Mouse (Mus musculus) forebrain, postnatal 0 days (tissue): ENCODE data around the gene Gm21992. TPM values are rescaled to one million over a fixed set of nuclear protein-coding genes. Genes with fewer than 3 reads are reported as not detected.
"Not testable (repeated sequence)": the region's sequence is repeated elsewhere in the genome, so short reads cannot be mapped to it uniquely, and the experiment has no call there.

Experiments
- ATAC-seq: fragments of 200-750 bp; cut with Nextera tagmentation; 2 replicates; pipeline ENCODE4 v1.8.0; 2017; ENCODE audit warnings: mild to moderate bottlenecking, moderate library complexity
- DNase-seq: peaks from one replicate; pipeline ENCODE4 v3.0.0-alpha.2; 2015
- H3K27ac ChIP-seq: fragments of 300-500 bp; sonication (generic); 2 replicates; pipeline ENCODE4 v1.5.1; 2014; ENCODE audit warnings: low read depth, mild to moderate bottlenecking, antibody characterized with exemption, low read length, moderate library complexity, mixed read lengths
- H3K27me3 ChIP-seq: fragments of 300-500 bp; sonication (generic); 2 replicates; pipeline ENCODE4 v1.6.1; 2014; ENCODE audit warnings: mild to moderate bottlenecking, low read length, mixed read lengths; ENCODE audit not compliant: insufficient read depth
- H3K36me3 ChIP-seq: fragments of 300-500 bp; sonication (generic); 2 replicates; pipeline ENCODE4 v1.6.1; 2014; ENCODE audit warnings: mild to moderate bottlenecking, moderate library complexity; ENCODE audit not compliant: insufficient read depth
- H3K4me1 ChIP-seq: fragments of 300-500 bp; sonication (generic); 2 replicates; pipeline ENCODE4 v1.6.1; 2014; ENCODE audit warnings: antibody characterized with exemption; ENCODE audit not compliant: insufficient read depth
- H3K4me2 ChIP-seq: fragments of 300-500 bp; sonication (generic); 2 replicates; pipeline ENCODE4 v1.6.1; 2014; ENCODE audit warnings: low read depth, mild to moderate bottlenecking, moderate library complexity
- H3K4me3 ChIP-seq: fragments of 300-500 bp; sonication (generic); 2 replicates; pipeline ENCODE4 v1.5.1; 2014; ENCODE audit warnings: low read depth, low read length, mixed read lengths
- H3K9ac ChIP-seq: fragments of 300-500 bp; sonication (generic); 2 replicates; pipeline ENCODE4 v1.6.1; 2014; ENCODE audit warnings: mild to moderate bottlenecking
- H3K9me3 ChIP-seq: fragments of 300-500 bp; sonication (generic); 2 replicates; pipeline ENCODE4 v1.6.1; 2016; ENCODE audit warnings: low read length
- CTCF ChIP-seq: sonication (generic); IDR thresholded peaks from 2 replicates; pipeline ENCODE4 v1.5.1; 2016; ENCODE audit warnings: antibody characterized with exemption, control low read depth, low read depth
- WGBS: fragments of 180-500 bp; shearing (Covaris S2); extraction: QIAGEN DNeasy Blood & Tissue Kit; methylation state at CpG from one replicate; pipeline ENCODE4 v1.1.7; 2014; 5-methylcytosine and 5-hydroxymethylcytosine counted together
- polyA plus RNA-seq: library from polyadenylated mRNA; unstranded; fragments of >200 nt; fragmentation: Nextera tagmentation; extraction: Ambion mirVana; gene quantifications from 2 replicates; pipeline ENCODE4 v1.2.1, GENCODE M21; 2015
- total RNA-seq: library from RNA; depleted of rRNA; stranded (reverse); fragments of >200 nt; gene quantifications from 2 replicates; pipeline ENCODE4 v1.2.3, GENCODE M21; 2014

Gm21992 gene
- total and polyA plus RNA-seq, 2 experiments from 2014 or later: 15.0 to 20.4 TPM

- H3K4me3 ChIP-seq: no peak overlapping the region
- no peaks in the 10 kb centered on the region for H3K4me1 ChIP-seq
- H3K27me3 ChIP-seq: no peaks in the 10 kb centered on the region
- 74% methylated on average over 2 of the region's 2 CpGs for WGBS
- TF ChIP-seq CTCF: no peak
- no peaks in the 10 kb centered on the region for H3K9me3 ChIP-seq
- no peak overlapping the region for H3K9ac ChIP-seq
- no peak overlapping the region for H3K4me2 ChIP-seq
- ATAC-seq: no peak
- peaks cover 55% of the 10 kb centered on the region for H3K36me3 ChIP-seq
- no peak for DNase-seq
- no peak overlapping the region for H3K27ac ChIP-seq
These were observed 28.5 kb downstream of the Gm21992 start for GRCm38 (mm10) chr19:4782891-4783290.

GRCm38 (mm10) chr19:4772785-4773184, 38.6 kb downstream of the Gm21992 start:
- no peak overlapping the region for H3K4me2 ChIP-seq
- no peak for DNase-seq
- H3K9ac ChIP-seq: no peak overlapping the region; the same call in 1 of the 2 replicates
- no peaks in the 10 kb centered on the region for H3K9me3 ChIP-seq
- H3K27ac ChIP-seq: no peak overlapping the region
- H3K4me1 ChIP-seq: no peaks in the 10 kb centered on the region
- 89% methylated on average over 3 of the region's 3 CpGs for WGBS
- no peak for ATAC-seq
- peaks cover 50% of the 10 kb centered on the region for H3K36me3 ChIP-seq
- H3K4me3 ChIP-seq: no peak overlapping the region
- no peak for TF ChIP-seq CTCF
- no peaks in the 10 kb centered on the region for H3K27me3 ChIP-seq

- ATAC-seq (no peak), DNase-seq (no peak)
- no peak overlapping the region for H3K27ac ChIP-seq
- no peak overlapping the region for H3K9ac ChIP-seq
- no peak overlapping the region for H3K4me3 ChIP-seq
- no peak overlapping the region for H3K4me2 ChIP-seq
- 91% methylated on average over 12 of the region's 12 CpGs for WGBS
- no peaks in the 10 kb centered on the region for H3K4me1 ChIP-seq
- no peaks in the 10 kb centered on the region for H3K27me3 ChIP-seq
- no peaks in the 10 kb centered on the region for H3K9me3 ChIP-seq
- no peak for TF ChIP-seq CTCF
- H3K36me3 ChIP-seq: peaks cover 41% of the 10 kb centered on the region
These were observed 43.8 kb downstream of the Gm21992 start for GRCm38 (mm10) chr19:4767507-4768148.

GRCm38 (mm10) chr19:4762876-4763275, 48.5 kb downstream of the Gm21992 start:
- WGBS: 53% methylated on average over 1 of the region's 1 CpGs
- no peak overlapping the region for H3K4me2 ChIP-seq
- H3K9ac ChIP-seq: no peak overlapping the region
- H3K36me3 ChIP-seq: peaks cover 28% of the 10 kb centered on the region
- no peak for TF ChIP-seq CTCF
- ATAC-seq (no peak), DNase-seq (no peak)
- no peaks in the 10 kb centered on the region for H3K9me3 ChIP-seq
- no peaks in the 10 kb centered on the region for H3K27me3 ChIP-seq
- H3K4me3 ChIP-seq: no peak overlapping the region
- no peak overlapping the region for H3K27ac ChIP-seq
- H3K4me1 ChIP-seq: peaks cover 10% of the 10 kb centered on the region

- 88% methylated on average over 8 of the region's 8 CpGs for WGBS
- not testable (repeated sequence) for H3K9me3 ChIP-seq, ATAC-seq, H3K27me3 ChIP-seq, H3K4me2 ChIP-seq, H3K9ac ChIP-seq, H3K4me3 ChIP-seq, DNase-seq, H3K27ac ChIP-seq
- Histone ChIP-seq H3K36me3 (peaks cover 26% of the 10 kb centered on the region), H3K4me1 (peaks cover 14% of the 10 kb centered on the region)
These were observed 50.9 kb downstream of the Gm21992 start for GRCm38 (mm10) chr19:4760544-4760943.

- whole genome bisulfite sequencing: 1% methylated on average over 9 of the region's 9 CpGs
These were observed 54.5 kb downstream of the Gm21992 start for GRCm38 (mm10) chr19:4756921-4757320.

GRCm38 (mm10) chr19:4756193-4756911, 55.1 kb downstream of the Gm21992 start, which contains the start of gene Rbm4b:
Rbm4b (plus strand) TSS chr19:4756497.
- DNase-seq: peak; percentile 99
- Histone ChIP-seq H3K27me3 (no peaks in the 10 kb centered on the region), H3K9ac (peak within 1 kb of the TSS; percentile 85), H3K4me2 (peak within 1 kb of the TSS; percentile 73), H3K4me1 (peaks cover 14% of the 10 kb centered on the region), H3K9me3 (no peaks in the 10 kb centered on the region), H3K27ac (peak within 1 kb of the TSS; percentile 96), H3K4me3 (peak within 1 kb of the TSS; percentile 90), H3K36me3 (peaks cover 19% of the 10 kb centered on the region)
- ATAC-seq: peak; percentile 94
- 0 out of 2 replicates have a peak, but pooled peaks have one; percentile 12 for TF ChIP-seq CTCF
- 3% methylated on average over 65 of the region's 65 CpGs for WGBS

More at GRCm38 (mm10) chr19:4756921-4757320, 54.5 kb downstream of the Gm21992 start:
- Histone ChIP-seq H3K9ac (peak overlapping the region; percentile 85), H3K4me1 (peaks cover 14% of the 10 kb centered on the region), H3K36me3 (peaks cover 17% of the 10 kb centered on the region), H3K27ac (peak overlapping the region; percentile 96), H3K4me3 (peak overlapping the region; percentile 90), H3K4me2 (peak overlapping the region; percentile 73), H3K27me3 (no peaks in the 10 kb centered on the region), H3K9me3 (no peaks in the 10 kb centered on the region)
- no peak for TF ChIP-seq CTCF
- no peak for ATAC-seq
- no peak for DNase-seq
